Mouse (Mus musculus): ENCODE data around the gene Sirt2. TPM values are rescaled to one million over a fixed set of nuclear protein-coding genes. Genes with fewer than 3 reads are reported as not detected.

Gene Sirt2
- polyA plus RNA-seq, 1 experiment from 2014 or later: 76.8 TPM

GRCm38 (mm10) chr7:28803756-28804155 is 37.2 kb downstream of the Sirt2 start:
- Histone ChIP-seq H3K27me3 (replicated peaks; ENCODE audit: control insufficient read depth, insufficient read depth, low read length) (no peaks in the 10 kb centered on the region), H3K4me1 (replicated peaks; ENCODE audit: control insufficient read depth, insufficient read depth, low read length) (peaks cover 27% of the 10 kb centered on the region; the same call in 1 of the 2 replicates), H3K9ac (ENCODE audit: low read depth, low read length) (no peak overlapping the region), H3K27ac (ENCODE audit: low read depth, low read length) (peak overlapping the region; percentile 93), H3K4me2 (replicated peaks; ENCODE audit: low read depth) (peak overlapping the region; percentile 51), H3K4me3 (ENCODE audit: low read depth, low read length) (no peak overlapping the region), H3K9me3 (ENCODE audit: control insufficient read depth) (no peaks in the 10 kb centered on the region), H3K36me3 (ENCODE audit: control insufficient read depth, insufficient read depth) (no peaks in the 10 kb centered on the region)
- no peak for ATAC-seq
- 13% methylated on average over 4 of the region's 4 CpGs for WGBS
- TF ChIP-seq CTCF (IDR thresholded peaks at IDR 0.05; ENCODE audit: low read depth): no peak

GRCm38 (mm10) chr7:28806869-28807268 is 40.3 kb downstream of the Sirt2 start:
- H3K4me2 ChIP-seq (replicated peaks; ENCODE audit: low read depth): no peak overlapping the region
- no peak overlapping the region for H3K9ac ChIP-seq (ENCODE audit: low read depth, low read length)
- H3K27ac ChIP-seq (ENCODE audit: low read depth, low read length): no peak overlapping the region; the same call in 1 of the 2 replicates
- peaks cover 25% of the 10 kb centered on the region; the same call in 1 of the 2 replicates for H3K4me1 ChIP-seq (replicated peaks; ENCODE audit: control insufficient read depth, insufficient read depth, low read length)
- no peaks in the 10 kb centered on the region for H3K27me3 ChIP-seq (replicated peaks; ENCODE audit: control insufficient read depth, insufficient read depth, low read length)
- WGBS: 60% methylated on average over 4 of the region's 4 CpGs
- peak; percentile 52 for TF ChIP-seq CTCF (IDR thresholded peaks at IDR 0.05; ENCODE audit: low read depth)
- H3K4me3 ChIP-seq (ENCODE audit: low read depth, low read length): no peak overlapping the region
- H3K36me3 ChIP-seq (ENCODE audit: control insufficient read depth, insufficient read depth): no peaks in the 10 kb centered on the region
- no peaks in the 10 kb centered on the region for H3K9me3 ChIP-seq (ENCODE audit: control insufficient read depth)
- no peak for ATAC-seq

GRCm38 (mm10) chr7:28807641-28808220 is 41.2 kb downstream of the Sirt2 start:
- WGBS: 32% methylated on average over 8 of the region's 8 CpGs
- H3K27ac ChIP-seq (ENCODE audit: low read depth, low read length): peak overlapping the region; percentile 100
- H3K36me3 ChIP-seq (ENCODE audit: control insufficient read depth, insufficient read depth): 0 out of 2 replicates have a peak, but pooled peaks cover 4% of the 10 kb centered on the region
- no peaks in the 10 kb centered on the region for H3K27me3 ChIP-seq (replicated peaks; ENCODE audit: control insufficient read depth, insufficient read depth, low read length)
- peak overlapping the region; percentile 94 for H3K9ac ChIP-seq (ENCODE audit: low read depth, low read length)
- peak overlapping the region; percentile 79 for H3K4me2 ChIP-seq (replicated peaks; ENCODE audit: low read depth)
- peak overlapping the region; percentile 92; the same call in 1 of the 2 replicates for H3K4me3 ChIP-seq (ENCODE audit: low read depth, low read length)
- TF ChIP-seq CTCF (IDR thresholded peaks at IDR 0.05; ENCODE audit: low read depth): peak; percentile 7; the same call in 1 of the 2 replicates
- ATAC-seq: no peak
- H3K9me3 ChIP-seq (ENCODE audit: control insufficient read depth): no peaks in the 10 kb centered on the region
- 0 out of 2 replicates have a peak, but pooled peaks cover 19% of the 10 kb centered on the region for H3K4me1 ChIP-seq (replicated peaks; ENCODE audit: control insufficient read depth, insufficient read depth, low read length)

- H3K9ac ChIP-seq (ENCODE audit: low read depth, low read length): peak within 1 kb of the TSS; percentile 94
- H3K4me3 ChIP-seq (ENCODE audit: low read depth, low read length): peak within 1 kb of the TSS; percentile 92
- H3K4me1 ChIP-seq (replicated peaks; ENCODE audit: control insufficient read depth, insufficient read depth, low read length): peaks cover 15% of the 10 kb centered on the region; the same call in 1 of the 2 replicates
- no peak for TF ChIP-seq CTCF (IDR thresholded peaks at IDR 0.05; ENCODE audit: low read depth)
- H3K27ac ChIP-seq (ENCODE audit: low read depth, low read length): peak within 1 kb of the TSS; percentile 100
- H3K36me3 ChIP-seq (ENCODE audit: control insufficient read depth, insufficient read depth): peaks cover 7% of the 10 kb centered on the region
- H3K4me2 ChIP-seq (replicated peaks; ENCODE audit: low read depth): peak within 1 kb of the TSS; percentile 79
- no peaks in the 10 kb centered on the region for H3K27me3 ChIP-seq (replicated peaks; ENCODE audit: control insufficient read depth, insufficient read depth, low read length)
- H3K9me3 ChIP-seq (ENCODE audit: control insufficient read depth): no peaks in the 10 kb centered on the region
- 3% methylated on average over 33 of the region's 35 CpGs for WGBS
- ATAC-seq: no peak
Measured at GRCm38 (mm10) chr7:28808221-28808941, 41.8 kb downstream of the Sirt2 start, which contains the start of gene Hnrnpl. Gene Hnrnpl (plus strand): TSS chr7:28808541.

- Histone ChIP-seq H3K9ac (ENCODE audit: low read depth, low read length) (peak overlapping the region; percentile 94), H3K9me3 (ENCODE audit: control insufficient read depth) (no peaks in the 10 kb centered on the region), H3K36me3 (ENCODE audit: control insufficient read depth, insufficient read depth) (peaks cover 13% of the 10 kb centered on the region), H3K27me3 (replicated peaks; ENCODE audit: control insufficient read depth, insufficient read depth, low read length) (no peaks in the 10 kb centered on the region), H3K4me1 (replicated peaks; ENCODE audit: control insufficient read depth, insufficient read depth, low read length) (peaks cover 12% of the 10 kb centered on the region; the same call in 1 of the 2 replicates), H3K4me2 (replicated peaks; ENCODE audit: low read depth) (peak overlapping the region; percentile 79), H3K4me3 (ENCODE audit: low read depth, low read length) (peak overlapping the region; percentile 92), H3K27ac (ENCODE audit: low read depth, low read length) (peak overlapping the region; percentile 100)
- TF ChIP-seq CTCF (IDR thresholded peaks at IDR 0.05; ENCODE audit: low read depth): no peak
- 0% methylated on average over 17 of the region's 32 CpGs for WGBS
- peak; percentile 36; the same call in 1 of the 2 replicates for ATAC-seq
Measured at GRCm38 (mm10) chr7:28808957-28809393, 42.4 kb downstream of the Sirt2 start.
